Mouse (Mus musculus) left cerebral cortex, adult 8-10 months (tissue): Measurements from ENCODE around the gene 4930550C14Rik. TPM values are rescaled to one million over a fixed set of nuclear protein-coding genes. Genes with fewer than 3 reads are reported as not detected.

Experiments
- DNase-seq, 2 experiments: peaks; one replicate each; pipeline ENCODE4 v3.0.0; 2022; ENCODE audit warnings: low spot score in 2 of 2
- microRNA-seq, 2 experiments: library from miRNA; unstranded; fragments of <30 nt; microRNA quantifications; one replicate each; pipeline ENCODE4 v1.2.0; 2022
- total RNA-seq, 4 experiments: library from RNA; stranded (reverse); gene quantifications; 2 replicates each; pipeline ENCODE4 v1.2.4; 2022

The 4930550C14Rik gene
- total RNA-seq, 4 experiments from 2014 or later, result 0.50 to 1.6 (median 1.0) TPM

DNA sequence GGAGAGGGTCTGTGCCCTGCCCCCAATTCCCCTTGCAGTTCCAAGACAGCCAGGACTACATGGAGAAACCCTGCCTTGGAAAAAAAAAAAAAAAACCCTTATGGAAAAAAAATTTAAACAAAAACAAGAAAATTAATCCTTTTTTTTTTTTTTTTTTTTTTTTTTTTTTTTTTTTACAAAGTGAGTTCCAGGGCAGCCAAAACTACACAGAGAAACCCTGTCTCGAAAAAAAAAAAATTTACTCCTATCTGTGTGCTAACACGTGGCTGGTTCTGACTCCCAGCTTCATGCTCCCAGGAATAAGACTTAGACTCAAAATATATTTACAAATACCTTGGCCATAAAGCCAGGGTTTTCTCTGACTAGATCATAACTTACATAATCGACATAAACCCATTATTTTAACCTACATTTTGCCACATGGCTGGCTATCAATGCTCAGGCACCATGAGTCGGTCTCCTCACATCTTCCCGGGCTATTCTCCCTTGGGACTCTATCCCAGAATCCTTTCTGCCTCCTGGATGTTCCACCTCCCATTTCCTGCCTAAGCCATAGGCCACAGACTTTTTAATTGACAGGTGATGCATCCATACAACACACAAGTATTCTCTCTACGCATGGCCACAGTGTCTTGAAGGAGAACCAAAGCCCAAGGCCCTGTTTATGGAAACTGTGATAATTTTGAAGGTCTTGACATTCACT lies 2.1 kb downstream of the 4930550C14Rik start:
- DNase-seq, result no peak

DNA sequence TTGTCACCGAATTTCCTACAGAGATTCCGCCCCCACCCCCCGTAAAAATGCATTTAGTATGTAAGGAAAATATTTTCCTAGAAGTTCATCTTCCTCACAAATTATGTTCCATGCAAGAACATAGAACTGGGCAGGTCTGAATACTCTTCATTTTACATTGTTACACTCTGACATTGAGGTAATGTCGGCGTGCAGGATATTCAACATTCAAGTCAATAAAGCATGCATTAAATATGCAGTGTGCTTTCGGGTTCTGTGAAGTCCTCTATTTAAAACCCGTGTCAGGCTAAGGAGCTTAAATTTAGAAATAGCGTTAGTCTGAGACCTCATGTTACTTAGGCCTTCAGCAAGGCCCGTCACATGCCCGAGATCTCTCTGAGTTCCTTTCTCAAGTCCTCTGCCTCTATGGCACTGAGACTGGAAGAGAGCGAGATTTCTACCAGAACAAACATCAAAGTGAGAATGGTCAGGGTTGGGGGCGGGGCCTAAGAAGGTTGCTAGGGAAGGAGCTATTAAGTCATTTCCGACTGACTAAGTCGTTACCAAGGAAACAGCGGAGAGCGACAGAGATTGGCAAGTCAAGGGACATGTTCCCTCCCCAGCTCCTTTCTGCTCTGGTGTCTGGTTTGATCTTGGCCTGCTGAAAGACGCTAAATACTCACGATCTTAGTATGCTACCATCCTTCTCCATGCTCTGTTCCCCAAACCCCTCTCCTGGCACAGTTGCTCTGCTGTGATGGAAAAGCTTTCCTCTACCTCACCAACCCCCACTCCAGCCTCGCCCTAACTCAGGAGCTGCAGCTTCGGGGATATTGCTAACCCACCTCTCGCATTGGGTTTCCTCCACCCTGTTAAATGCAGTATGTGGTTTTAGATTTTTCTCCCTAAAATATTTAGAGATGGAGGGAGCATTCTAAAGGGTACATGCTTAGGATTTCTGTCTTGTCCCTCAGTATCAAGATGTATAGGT lies 2.9 kb downstream of the 4930550C14Rik start:
- DNase-seq, result peak in 1 of 2 experiments; percentile 68

DNA sequence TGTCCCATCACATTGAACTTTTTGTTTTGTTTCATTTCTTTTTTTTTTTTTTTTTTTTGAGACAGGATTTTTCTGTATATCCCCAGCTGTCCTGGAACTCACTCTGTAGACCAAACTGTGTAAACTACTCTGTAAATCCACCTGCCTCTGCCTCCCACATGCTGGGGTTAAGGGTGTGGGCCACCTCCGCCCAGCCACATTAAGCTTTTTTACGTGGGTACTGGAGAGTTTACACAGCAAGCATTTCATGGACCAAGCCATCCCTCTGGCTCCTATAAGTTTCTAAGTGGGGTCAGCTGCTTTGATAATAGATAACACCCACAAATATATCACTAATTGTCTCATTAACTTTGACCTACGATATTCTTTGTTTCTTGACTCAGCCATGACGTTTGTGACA lies 6.4 kb downstream of the 4930550C14Rik start:
- DNase-seq, result no peak

DNA sequence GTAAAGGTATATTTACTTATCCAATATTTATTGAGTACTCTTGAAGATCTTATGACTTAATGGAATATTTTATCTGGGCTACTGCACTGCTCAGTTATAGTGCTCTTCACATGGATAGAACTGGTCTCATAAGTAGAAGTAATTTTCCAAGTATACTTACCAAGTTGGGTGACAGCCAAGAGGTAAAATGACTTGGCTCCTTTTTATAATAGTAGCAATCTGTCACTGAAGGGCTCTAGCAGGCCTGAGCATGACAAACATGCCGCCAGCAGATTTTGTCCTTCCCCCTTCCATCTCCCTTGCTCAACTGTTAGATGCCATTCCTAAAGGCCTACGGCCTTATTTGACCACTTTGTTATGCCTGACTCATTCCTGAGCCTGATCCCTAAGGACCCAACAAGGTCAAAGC lies 6.8 kb downstream of the 4930550C14Rik start:
- no peak for DNase-seq

DNA sequence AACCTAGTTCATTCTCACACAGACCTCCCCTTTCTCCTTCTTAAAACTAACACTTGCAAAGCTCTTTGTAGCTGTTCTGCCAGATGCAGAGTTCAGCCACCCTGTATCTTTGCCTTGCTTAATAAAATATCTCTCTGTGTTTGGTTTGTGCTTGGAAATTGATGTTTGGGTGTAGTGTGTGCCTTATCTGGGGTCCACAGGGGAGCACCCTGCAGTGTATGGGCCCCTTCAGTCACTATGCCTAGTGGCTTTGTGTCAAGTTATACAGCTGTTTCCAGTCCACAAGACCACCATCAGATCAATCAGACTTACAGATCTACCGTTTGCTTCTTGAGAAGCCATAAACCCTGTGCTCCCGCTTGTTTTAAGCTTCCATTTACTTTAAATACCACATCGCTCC lies 7.3 kb downstream of the 4930550C14Rik start:
- DNase-seq, result no peak

DNA sequence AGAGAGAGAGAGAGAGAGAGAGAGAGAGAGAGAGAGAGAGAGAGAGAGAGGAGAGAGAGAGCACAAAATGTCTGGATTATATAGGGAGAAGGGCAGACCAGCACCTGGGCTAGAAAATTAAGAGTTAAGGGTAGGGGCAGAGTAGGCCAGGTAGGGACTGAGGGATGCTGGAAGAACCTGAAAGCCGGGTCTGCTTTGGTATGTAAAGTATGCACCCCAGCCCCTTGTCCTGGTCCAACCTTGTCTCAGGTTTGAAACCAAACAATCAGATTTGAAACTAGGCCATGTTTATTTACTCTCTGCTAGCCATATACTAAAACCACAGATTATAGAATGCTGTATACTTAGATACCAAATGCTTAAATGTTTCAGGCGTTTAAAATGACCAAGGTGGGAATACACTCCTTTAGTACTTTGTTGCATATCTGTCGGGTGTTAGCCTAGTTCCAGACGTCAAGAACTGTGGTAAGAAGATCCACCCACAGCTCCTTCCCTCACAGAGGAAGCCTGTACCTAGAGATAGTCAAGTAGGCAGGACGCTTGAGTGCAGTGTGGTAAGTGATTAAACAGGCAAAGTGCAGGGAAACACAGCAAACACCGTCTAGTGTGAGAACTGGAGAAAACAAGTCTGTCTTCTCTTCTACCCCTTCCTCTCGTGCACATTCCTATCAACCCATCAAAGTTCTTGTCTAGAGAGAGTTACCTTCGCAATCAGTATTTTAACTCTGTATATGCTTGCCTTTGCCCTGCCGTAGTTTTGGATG lies 20.2 kb downstream of the 4930550C14Rik start:
- DNase-seq, result no peak

DNA sequence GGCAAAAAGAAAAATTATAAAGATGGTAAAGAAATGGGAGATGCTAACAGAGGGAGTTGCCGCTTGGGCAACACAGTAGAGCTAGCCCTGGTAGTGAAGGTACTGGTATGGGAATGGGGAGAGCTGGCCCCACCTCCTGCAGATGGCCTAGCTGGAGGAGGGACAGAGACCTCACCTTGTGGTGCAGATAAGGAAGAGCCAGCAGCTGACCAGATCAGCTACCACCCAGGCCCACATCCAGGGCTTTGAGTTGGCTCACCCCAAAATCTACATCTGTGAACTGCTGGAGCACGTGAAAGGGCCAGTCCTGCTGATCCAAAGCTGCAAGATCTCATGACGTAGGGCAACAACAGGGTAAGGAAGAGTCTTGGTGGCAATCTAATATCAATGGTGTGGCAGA lies 24.6 kb downstream of the 4930550C14Rik start:
- no peak for DNase-seq

DNA sequence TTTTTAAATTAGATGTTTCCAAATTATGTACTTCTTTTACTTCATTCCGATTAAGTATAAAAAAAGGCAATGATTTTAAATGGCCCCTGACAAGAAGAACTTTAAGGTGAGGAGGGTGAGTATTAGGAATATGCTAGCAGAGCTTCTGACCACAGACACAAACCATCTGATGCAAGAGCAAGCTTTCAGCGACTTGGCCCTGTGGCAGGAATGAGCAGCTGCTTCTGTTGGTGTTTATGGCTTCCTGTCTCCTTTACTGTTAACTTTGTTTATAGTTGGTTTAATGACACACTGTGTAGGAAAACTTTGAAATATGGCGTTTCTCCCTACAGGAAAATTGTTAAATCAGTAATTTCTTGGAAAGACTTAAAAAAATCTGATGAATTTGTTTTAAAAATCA lies 25.5 kb downstream of the 4930550C14Rik start:
- DNase-seq, result no peak

DNA sequence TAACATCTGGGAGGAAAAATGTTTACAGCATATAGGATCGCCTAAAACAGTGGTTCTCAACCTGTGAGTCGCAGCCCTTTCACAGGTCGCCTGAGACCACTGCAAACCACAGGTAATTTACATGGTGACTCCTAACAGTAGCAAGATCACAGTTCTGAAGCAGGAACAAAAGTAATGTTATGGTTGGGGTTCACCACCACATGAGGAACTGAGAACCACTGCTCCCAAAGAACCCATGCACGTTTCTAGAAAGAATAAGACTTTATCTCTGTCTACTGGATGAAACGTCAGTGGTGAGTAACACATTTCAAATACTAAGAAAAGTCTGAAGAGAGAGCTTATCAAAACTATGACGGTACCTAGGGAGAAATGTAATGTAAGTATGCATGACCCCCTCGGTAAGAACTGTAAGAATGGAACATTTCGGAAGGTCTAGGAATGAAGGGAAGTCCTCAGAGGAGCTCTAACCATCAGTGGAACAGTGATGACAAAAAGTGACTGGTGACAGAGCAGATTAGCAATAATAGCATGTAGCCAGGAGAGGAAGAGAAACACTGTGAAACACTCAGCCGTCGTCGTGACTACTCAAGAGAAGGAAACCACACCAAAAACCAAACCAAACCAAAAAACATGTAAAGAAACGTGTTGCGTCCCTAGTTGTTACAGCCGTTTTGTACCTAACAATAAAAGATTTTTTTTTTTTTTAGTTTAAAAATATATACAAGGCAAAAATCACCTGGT lies 33.9 kb downstream of the 4930550C14Rik start:
- DNase-seq, result no peak

DNA sequence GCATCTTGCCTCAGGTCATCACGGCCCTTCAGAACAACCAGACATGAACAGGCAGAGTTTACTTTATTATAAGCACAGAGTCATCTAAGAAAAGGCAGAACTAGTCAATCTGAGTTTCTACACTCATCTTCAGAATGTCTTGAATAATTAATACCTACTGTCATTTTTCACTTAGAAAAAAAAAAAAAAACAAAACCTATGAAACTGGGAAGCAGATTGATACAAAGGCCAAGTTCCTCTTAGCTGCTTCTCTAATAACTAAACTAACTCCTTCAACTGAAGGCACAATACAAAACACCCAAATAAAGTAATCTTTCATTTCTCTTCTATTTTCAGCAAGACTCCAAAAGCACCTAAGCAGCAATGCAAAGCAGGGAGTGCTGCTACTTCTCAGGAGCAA lies 48.5 kb downstream of the 4930550C14Rik start:
- no peak for DNase-seq

DNA sequence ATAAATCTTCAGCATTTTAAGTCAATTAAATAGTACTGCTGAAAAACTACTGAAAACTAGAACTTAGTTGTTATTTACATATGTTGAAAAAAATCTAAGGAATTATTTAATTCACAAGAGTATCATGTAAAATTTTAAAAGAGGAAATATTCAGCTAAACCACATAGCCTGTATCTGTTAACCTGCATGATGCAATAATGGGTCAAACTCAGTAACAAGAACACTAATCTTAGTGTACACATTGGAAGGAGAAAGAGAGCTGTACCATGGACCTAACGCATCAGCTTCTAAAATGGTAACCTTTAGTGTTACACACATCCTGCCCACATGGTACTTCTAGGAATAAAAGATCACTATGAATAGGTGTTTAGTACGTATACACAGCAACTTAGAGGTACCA lies 49.9 kb downstream of the 4930550C14Rik start:
- no peak for DNase-seq

DNA sequence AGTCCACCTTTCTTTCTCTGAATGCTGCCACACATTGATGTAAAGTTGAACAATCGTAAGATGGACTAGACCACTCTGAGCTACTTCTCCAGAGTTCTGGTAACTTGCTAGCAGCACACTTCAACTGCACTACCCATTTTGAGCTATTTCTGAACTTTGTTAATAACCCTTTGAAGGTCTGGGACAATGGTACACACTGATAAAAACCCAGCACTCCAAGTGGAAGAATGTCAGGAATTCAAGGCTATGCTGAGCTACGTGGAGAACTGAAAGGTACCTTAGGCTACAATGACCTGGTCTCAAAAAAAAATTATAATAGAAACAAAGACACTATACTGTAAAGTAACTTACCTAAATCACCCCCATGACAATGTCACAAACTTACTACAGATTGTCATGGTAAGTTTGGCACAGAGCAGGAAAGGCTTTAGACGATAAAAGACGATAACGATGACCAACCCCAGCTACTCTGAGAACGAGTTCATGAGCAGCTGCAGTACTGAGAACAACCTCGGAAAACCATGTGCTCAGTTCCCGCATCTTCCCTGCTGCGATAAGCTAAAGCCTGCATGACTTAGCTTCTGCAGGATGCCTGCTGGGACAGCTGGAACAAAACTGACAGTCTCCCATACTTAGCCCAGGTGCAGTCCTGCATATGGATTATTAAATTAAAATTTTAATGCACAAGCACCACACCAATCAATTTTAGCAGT lies 70.8 kb downstream of the 4930550C14Rik start:
- DNase-seq, result no peak

Small RNA genes within 50 kb of the gene (microRNA-seq; reads per million reads assigned to microRNA genes)
- 0 reads per million in 2 experiments for gene Mir130c

Other genes with a start within 250 kb of the 4930550C14Rik start
- gene Ddx10, start 154.3 kb upstream of the 4930550C14Rik start, total RNA-seq, result 10 to 100 TPM; 20.0 to 22.1 (median 21.0) TPM
- 10 to 100 TPM; 19.7 to 23.3 (median 21.4) TPM for gene Exph5, start 100.7 kb upstream of the 4930550C14Rik start, total RNA-seq
- 1 to 10 TPM; 5.9 to 7.3 (median 6.9) TPM for gene Kdelc2, start 18.3 kb upstream of the 4930550C14Rik start, total RNA-seq
- 10 to 100 TPM; 15.5 to 21.8 (median 16.9) TPM for gene Atm, start 134.4 kb downstream of the 4930550C14Rik start, total RNA-seq
- gene Npat, start 134.7 kb downstream of the 4930550C14Rik start, total RNA-seq, result 10 to 100 TPM; 18.8 to 21.7 (median 20.5) TPM
- 10 to 100 TPM; 55.4 to 60.7 (median 56.5) TPM for gene Acat1, start 208.1 kb downstream of the 4930550C14Rik start, total RNA-seq